Mouse (Mus musculus): Measurements from ENCODE around the gene Msh5. TPM values are rescaled to one million over a fixed set of nuclear protein-coding genes. Genes with fewer than 3 reads are reported as not detected.
"Not testable (repeated sequence)": the region's sequence is repeated elsewhere in the genome, so short reads cannot be mapped to it uniquely, and the experiment has no call there.

Gene Msh5
- polyA plus RNA-seq, 1 experiment from 2014 or later, result 4.7 TPM

DNA sequence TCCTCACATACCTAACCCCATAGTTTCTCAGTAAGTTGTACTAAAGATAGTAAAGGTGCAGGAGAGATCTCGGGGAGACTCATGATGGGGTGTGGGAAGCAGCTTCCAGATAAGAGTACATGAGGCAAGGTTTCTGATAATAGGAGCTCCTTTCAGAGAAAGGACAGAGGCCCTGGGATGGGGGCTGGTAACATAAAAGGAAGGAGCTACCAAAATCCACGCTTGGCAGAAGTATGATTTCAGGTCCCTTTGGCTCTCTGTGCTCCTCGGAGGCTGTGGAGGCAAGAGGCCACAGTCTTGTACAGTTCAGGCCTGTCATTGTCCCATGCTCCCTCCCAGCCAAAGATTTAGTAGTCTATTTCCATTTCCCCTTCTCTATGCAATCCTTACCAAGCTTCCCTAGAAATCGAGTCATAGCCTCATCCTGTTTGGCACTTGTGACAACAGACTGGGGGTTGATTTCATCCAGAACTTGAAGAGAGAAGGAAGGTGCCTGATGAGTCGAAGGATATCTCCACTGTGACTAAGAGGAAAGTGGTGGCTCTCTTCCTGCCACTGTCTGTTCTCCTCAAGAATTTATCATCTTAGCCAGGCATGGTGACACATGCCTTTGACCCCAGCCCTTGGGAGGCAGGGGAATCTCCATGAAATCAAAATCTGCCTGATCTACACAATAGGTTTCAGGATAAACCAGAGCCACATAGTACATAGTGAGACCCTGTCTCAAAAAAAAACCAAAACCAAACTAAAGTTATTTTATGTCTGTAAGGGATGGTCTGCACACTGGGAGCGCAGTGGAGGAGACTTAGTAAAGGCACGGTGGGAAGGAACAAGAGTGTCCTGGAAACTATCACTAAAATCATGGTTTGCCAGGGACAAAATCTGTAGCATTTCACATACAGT, 1.4 kb downstream of the Msh5 start:
- no peaks in the 10 kb centered on the region for H3K9me3 ChIP-seq (ENCODE audit: control insufficient read depth, low read length)
- H3K4me1 ChIP-seq (replicated peaks; ENCODE audit: control insufficient read depth, insufficient read depth, low read length), result peaks cover 58% of the 10 kb centered on the region
- H3K27ac ChIP-seq (ENCODE audit: low read depth, low read length), result peak overlapping the region; percentile 96
- DNase-seq (ENCODE audit: low spot score) (no peak), ATAC-seq (replicated peaks; ENCODE audit: low FRiP score) (peak; percentile 38)
- no peaks in the 10 kb centered on the region for H3K27me3 ChIP-seq (replicated peaks; ENCODE audit: control insufficient read depth, insufficient read depth, low read length)
- peak overlapping the region; percentile 93 for H3K9ac ChIP-seq (ENCODE audit: low read depth, low read length)
- WGBS, result 41% methylated on average over 7 of the region's 7 CpGs
- H3K4me2 ChIP-seq, result peak overlapping the region; percentile 99
- peak overlapping the region; percentile 72 for H3K4me3 ChIP-seq (ENCODE audit: low read depth, low read length)
- H3K36me3 ChIP-seq (ENCODE audit: control insufficient read depth, insufficient read depth, low read length), result no peaks in the 10 kb centered on the region

GRCm38 (mm10) chr17:35043794-35044193, 2.8 kb downstream of the Msh5 start:
- Histone ChIP-seq H3K27ac (ENCODE audit: low read depth, low read length) (peak overlapping the region; percentile 58; the same call in 1 of the 2 replicates), H3K27me3 (replicated peaks; ENCODE audit: control insufficient read depth, insufficient read depth, low read length) (no peaks in the 10 kb centered on the region), H3K36me3 (ENCODE audit: control insufficient read depth, insufficient read depth, low read length) (no peaks in the 10 kb centered on the region), H3K4me1 (replicated peaks; ENCODE audit: control insufficient read depth, insufficient read depth, low read length) (peaks cover 51% of the 10 kb centered on the region), H3K9me3 (ENCODE audit: control insufficient read depth, low read length) (no peaks in the 10 kb centered on the region), H3K4me3 (ENCODE audit: low read depth, low read length) (no peak overlapping the region), H3K9ac (ENCODE audit: low read depth, low read length) (no peak overlapping the region), H3K4me2 (peak overlapping the region; percentile 11; the same call in 1 of the 2 replicates)
- 83% methylated on average over 4 of the region's 4 CpGs for WGBS
- DNase-seq (ENCODE audit: low spot score), result no peak
- no peak for ATAC-seq (replicated peaks; ENCODE audit: low FRiP score)

- DNase-seq (ENCODE audit: low spot score), result no peak
Measured at GRCm38 (mm10) chr17:35039121-35039873, 7.2 kb downstream of the Msh5 start.

GRCm38 (mm10) chr17:35034896-35035295, 11.6 kb downstream of the Msh5 start:
- no peak for DNase-seq (ENCODE audit: low spot score)
- no peak overlapping the region for H3K4me3 ChIP-seq (ENCODE audit: low read depth, low read length)
- H3K9ac ChIP-seq (ENCODE audit: low read depth, low read length), result no peak overlapping the region
- no peak overlapping the region for H3K4me2 ChIP-seq
- H3K27ac ChIP-seq (ENCODE audit: low read depth, low read length), result no peak overlapping the region; the same call in 1 of the 2 replicates
- ATAC-seq (replicated peaks; ENCODE audit: low FRiP score), result no peak
- H3K9me3 ChIP-seq (ENCODE audit: control insufficient read depth, low read length), result no peaks in the 10 kb centered on the region
- no peaks in the 10 kb centered on the region for H3K36me3 ChIP-seq (ENCODE audit: control insufficient read depth, insufficient read depth, low read length)
- no peaks in the 10 kb centered on the region for H3K27me3 ChIP-seq (replicated peaks; ENCODE audit: control insufficient read depth, insufficient read depth, low read length)
- peaks cover 5% of the 10 kb centered on the region for H3K4me1 ChIP-seq (replicated peaks; ENCODE audit: control insufficient read depth, insufficient read depth, low read length)
- WGBS, result 68% methylated on average over 6 of the region's 6 CpGs

More at GRCm38 (mm10) chr17:35039121-35039873, 7.2 kb downstream of the Msh5 start:
- no peak for ATAC-seq (replicated peaks; ENCODE audit: low FRiP score)
- Histone ChIP-seq H3K4me1 (replicated peaks; ENCODE audit: control insufficient read depth, insufficient read depth, low read length) (peaks cover 18% of the 10 kb centered on the region), H3K9me3 (ENCODE audit: control insufficient read depth, low read length) (no peaks in the 10 kb centered on the region), H3K4me2 (no peak overlapping the region), H3K4me3 (ENCODE audit: low read depth, low read length) (no peak overlapping the region), H3K27ac (ENCODE audit: low read depth, low read length) (no peak overlapping the region), H3K9ac (ENCODE audit: low read depth, low read length) (no peak overlapping the region), H3K27me3 (replicated peaks; ENCODE audit: control insufficient read depth, insufficient read depth, low read length) (no peaks in the 10 kb centered on the region), H3K36me3 (ENCODE audit: control insufficient read depth, insufficient read depth, low read length) (no peaks in the 10 kb centered on the region)
- WGBS, result 81% methylated on average over 11 of the region's 11 CpGs

- not testable (repeated sequence) for H3K9ac ChIP-seq (ENCODE audit: low read depth, low read length); H3K9me3 ChIP-seq (ENCODE audit: control insufficient read depth, low read length); H3K4me3 ChIP-seq (ENCODE audit: low read depth, low read length); H3K4me2 ChIP-seq; H3K27ac ChIP-seq (ENCODE audit: low read depth, low read length); ATAC-seq (replicated peaks; ENCODE audit: low FRiP score); DNase-seq (ENCODE audit: low spot score); H3K36me3 ChIP-seq (ENCODE audit: control insufficient read depth, insufficient read depth, low read length); H3K27me3 ChIP-seq (replicated peaks; ENCODE audit: control insufficient read depth, insufficient read depth, low read length)
- peaks cover 11% of the 10 kb centered on the region for H3K4me1 ChIP-seq (replicated peaks; ENCODE audit: control insufficient read depth, insufficient read depth, low read length)
- 71% methylated on average over 1 of the region's 1 CpGs for WGBS
Measured at GRCm38 (mm10) chr17:35033703-35034102, 12.8 kb downstream of the Msh5 start.

DNA sequence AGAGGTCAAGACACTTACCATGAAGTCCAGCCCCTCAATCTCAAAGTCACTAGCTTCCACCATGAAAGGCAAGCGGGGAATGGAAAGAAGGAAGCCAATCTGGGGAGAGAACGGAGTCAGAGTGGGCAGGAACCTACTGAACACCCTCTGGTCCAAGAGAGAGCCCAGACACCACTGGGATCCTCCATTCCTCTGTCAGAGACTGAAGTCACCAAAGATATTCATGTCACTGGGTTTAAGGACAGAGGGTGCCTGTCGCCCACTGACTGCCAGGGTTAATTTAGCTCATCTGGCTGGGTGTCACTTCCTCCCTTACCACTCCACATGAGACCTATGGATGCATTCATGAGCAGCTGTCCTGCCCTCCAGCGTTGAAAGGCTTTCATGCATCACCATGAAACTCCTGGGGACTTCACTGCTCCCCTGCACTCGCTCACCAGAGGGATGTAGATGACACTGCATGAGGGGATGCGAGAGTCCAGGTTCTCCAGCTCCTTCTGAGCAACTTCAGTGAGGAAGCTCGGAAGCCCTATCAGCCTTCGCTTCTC, 14.1 kb downstream of the Msh5 start:
- Histone ChIP-seq H3K27me3 (replicated peaks; ENCODE audit: control insufficient read depth, insufficient read depth, low read length) (no peaks in the 10 kb centered on the region), H3K9me3 (ENCODE audit: control insufficient read depth, low read length) (no peaks in the 10 kb centered on the region), H3K27ac (ENCODE audit: low read depth, low read length) (no peak overlapping the region), H3K4me3 (ENCODE audit: low read depth, low read length) (no peak overlapping the region), H3K9ac (ENCODE audit: low read depth, low read length) (no peak overlapping the region), H3K4me2 (no peak overlapping the region), H3K4me1 (replicated peaks; ENCODE audit: control insufficient read depth, insufficient read depth, low read length) (peaks cover 21% of the 10 kb centered on the region), H3K36me3 (ENCODE audit: control insufficient read depth, insufficient read depth, low read length) (no peaks in the 10 kb centered on the region)
- 70% methylated on average over 8 of the region's 8 CpGs for WGBS
- DNase-seq (ENCODE audit: low spot score) (no peak), ATAC-seq (replicated peaks; ENCODE audit: low FRiP score) (no peak)

- peaks cover 24% of the 10 kb centered on the region for H3K4me1 ChIP-seq (replicated peaks; ENCODE audit: control insufficient read depth, insufficient read depth, low read length)
- no peak overlapping the region for H3K27ac ChIP-seq (ENCODE audit: low read depth, low read length)
- H3K4me2 ChIP-seq, result no peak overlapping the region
- WGBS, result 74% methylated on average over 7 of the region's 7 CpGs
- no peak overlapping the region for H3K4me3 ChIP-seq (ENCODE audit: low read depth, low read length)
- DNase-seq (ENCODE audit: low spot score), result no peak
- no peak; the same call in 1 of the 2 replicates for ATAC-seq (replicated peaks; ENCODE audit: low FRiP score)
- no peaks in the 10 kb centered on the region for H3K27me3 ChIP-seq (replicated peaks; ENCODE audit: control insufficient read depth, insufficient read depth, low read length)
- no peaks in the 10 kb centered on the region for H3K36me3 ChIP-seq (ENCODE audit: control insufficient read depth, insufficient read depth, low read length)
- H3K9ac ChIP-seq (ENCODE audit: low read depth, low read length), result no peak overlapping the region
- no peaks in the 10 kb centered on the region for H3K9me3 ChIP-seq (ENCODE audit: control insufficient read depth, low read length)
Measured at GRCm38 (mm10) chr17:35031880-35032279, 14.7 kb downstream of the Msh5 start.

DNA sequence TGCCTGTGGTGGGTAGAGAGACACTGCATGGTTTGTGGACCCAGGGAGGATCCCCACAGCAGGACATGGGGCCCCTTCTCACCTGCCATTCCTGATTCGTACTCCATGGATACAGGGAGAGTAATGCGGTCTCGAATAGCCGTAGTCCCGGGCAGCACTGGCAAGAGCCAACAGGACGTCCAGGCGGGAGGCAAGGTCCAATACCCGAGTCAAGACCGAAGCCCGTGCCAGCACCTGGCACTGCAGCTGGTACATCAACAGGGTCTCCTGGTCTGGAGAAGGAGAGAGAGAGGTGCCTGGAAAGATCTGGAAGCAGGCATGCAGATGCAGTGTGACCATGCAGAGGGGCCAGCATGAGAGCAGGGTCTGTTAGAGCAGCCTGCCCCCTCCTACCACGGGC, 15.3 kb downstream of the Msh5 start:
- Histone ChIP-seq H3K27ac (ENCODE audit: low read depth, low read length) (no peak overlapping the region), H3K4me2 (no peak overlapping the region), H3K36me3 (ENCODE audit: control insufficient read depth, insufficient read depth, low read length) (no peaks in the 10 kb centered on the region), H3K9ac (ENCODE audit: low read depth, low read length) (no peak overlapping the region), H3K4me3 (ENCODE audit: low read depth, low read length) (no peak overlapping the region), H3K9me3 (ENCODE audit: control insufficient read depth, low read length) (no peaks in the 10 kb centered on the region), H3K4me1 (replicated peaks; ENCODE audit: control insufficient read depth, insufficient read depth, low read length) (peaks cover 28% of the 10 kb centered on the region), H3K27me3 (replicated peaks; ENCODE audit: control insufficient read depth, insufficient read depth, low read length) (no peaks in the 10 kb centered on the region)
- WGBS, result 91% methylated on average over 11 of the region's 11 CpGs
- ATAC-seq (replicated peaks; ENCODE audit: low FRiP score), result no peak
- DNase-seq (ENCODE audit: low spot score), result no peak

Data from liver, embryonic 11.5 days (tissue).